Mouse (Mus musculus) bone marrow macrophage, adult 2 months (primary cell): Measurements from ENCODE around the gene Cacng8.

Experiments
- CTCF ChIP-seq: IDR thresholded peaks from 2 replicates; pipeline ENCODE4 v1.5.1; 2012; ENCODE audit warnings: low read depth, mild to moderate bottlenecking, low read length, moderate library complexity
- POLR2A ChIP-seq: IDR thresholded peaks from 2 replicates; pipeline ENCODE4 v1.6.1; 2012; ENCODE audit warnings: mild to moderate bottlenecking, low read depth, low read length, borderline replicate concordance

GRCm38 (mm10) chr7:3442476-3443062, 52.1 kb downstream of the Cacng8 start:
- TF ChIP-seq POLR2A (no peak), CTCF (no peak)
